ENCODE assay signal across 9 mouse cellular contexts in the genomic region with DNA sequence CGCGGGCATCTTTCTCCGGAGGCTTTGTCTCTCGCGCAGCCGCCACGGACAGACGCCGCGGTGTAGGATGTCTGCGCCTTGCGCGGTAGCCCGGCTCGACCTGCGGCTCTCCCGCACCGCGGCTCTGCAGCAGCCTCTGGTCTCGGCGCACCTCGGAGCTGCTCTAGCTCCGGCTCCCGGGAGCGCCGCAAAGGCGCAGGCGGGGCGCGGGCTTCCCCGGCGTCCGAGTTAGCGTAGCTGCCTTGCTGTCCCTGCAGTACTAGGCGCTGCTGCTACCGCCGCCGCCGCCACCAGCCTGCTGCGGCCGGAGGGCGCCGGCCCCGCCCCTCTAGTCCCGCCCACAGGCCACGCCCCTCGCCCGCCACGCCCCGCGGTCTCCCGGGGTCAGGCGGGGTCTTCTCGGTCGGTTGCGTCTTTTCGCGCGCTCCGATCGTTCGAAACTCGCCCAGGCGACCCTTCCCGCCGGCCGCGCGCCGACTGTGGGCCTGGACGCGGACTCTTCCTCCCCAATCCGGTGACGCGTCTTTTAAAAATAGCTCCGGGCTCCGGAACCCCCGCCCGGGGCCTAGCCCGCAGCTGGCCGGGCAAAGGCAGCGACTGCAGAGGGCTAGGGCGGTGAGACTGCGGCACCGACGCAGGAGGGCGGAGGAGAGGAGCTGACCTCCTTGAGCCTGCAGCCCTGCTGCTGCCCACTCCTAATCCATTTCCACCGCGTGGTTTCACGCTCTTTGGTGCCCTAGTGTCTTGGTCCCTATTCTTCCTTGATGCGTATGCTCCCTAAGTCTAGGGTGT. TPM values are rescaled to one million over a fixed set of nuclear protein-coding genes. Genes with fewer than 3 reads are reported as not detected.
DNase-seq lines count a peak whose midpoint lies in the region; ATAC-seq and TF ChIP-seq lines count a peak whose summit lies in the region.
"Had no signal": no experiment of that assay in that cellular context is flagged by ENCODE, and none has a peak within 500 bp of the region (broad histone marks: within the 10 kb centered on the region; RNA-seq: fewer than 3 reads in every experiment).

A gene (minus strand): TSS at position 352 of the 792 bp plus-strand sequence.

- H3K4me3 ChIP-seq in embryonic facial prominence, embryonic 15.5 days (replicated peaks): peak within 1 kb of the TSS; percentile 83
- H3K4me3 ChIP-seq in heart, embryonic 11.5 days (ENCODE audit: low read depth, low read length): peak within 1 kb of the TSS; percentile 87
- H3K4me3 ChIP-seq in kidney, embryonic 15.5 days (replicated peaks): peak within 1 kb of the TSS; percentile 73
- H3K4me3 ChIP-seq in liver, adult 2 months (ENCODE audit: insufficient read depth, low read depth, low read length): peak within 1 kb of the TSS; percentile 68

- peak; percentile 95 for DNase-seq in 3134 (ENCODE audit: extremely low read depth, insufficient read length, low spot score)
- DNase-seq in adrenal gland, postnatal 36 days: peak; percentile 86 to 90
- DNase-seq in liver, adult 2 months (ENCODE audit: extremely low read depth, low read depth, low spot score): peak; percentile 8
- peak; percentile 69 to 78 for DNase-seq in monocyte, adult 2 months (ENCODE audit: low read depth in 1 of 2, low spot score in 2 of 2)
- peak; percentile 56 to 60 for DNase-seq in spleen, postnatal 14 days (ENCODE audit: low spot score in 2 of 2)

- H3K36me3 ChIP-seq in embryonic facial prominence, embryonic 15.5 days: no peaks in the 10 kb centered on the region
- no peaks in the 10 kb centered on the region for H3K36me3 ChIP-seq in heart, embryonic 11.5 days (ENCODE audit: control insufficient read depth, insufficient read depth, low read length)
- peaks cover 9% of the 10 kb centered on the region for H3K36me3 ChIP-seq in kidney, embryonic 15.5 days
- no peaks in the 10 kb centered on the region for H3K36me3 ChIP-seq in liver, adult 2 months (ENCODE audit: control insufficient read depth, insufficient read depth, low read length)

- H3K79me2 ChIP-seq in liver, adult 2 months (ENCODE audit: control insufficient read depth, insufficient read depth, low read length): no peaks in the 10 kb centered on the region

- no peaks in the 10 kb centered on the region for H3K9me3 ChIP-seq in embryonic facial prominence, embryonic 15.5 days (replicated peaks)
- no peaks in the 10 kb centered on the region for H3K9me3 ChIP-seq in heart, embryonic 11.5 days (replicated peaks; ENCODE audit: control insufficient read depth, low read length)
- H3K9me3 ChIP-seq in kidney, embryonic 15.5 days (replicated peaks): no peaks in the 10 kb centered on the region

- peak; percentile 91 for ATAC-seq in embryonic facial prominence, embryonic 15.5 days (ENCODE audit: insufficient number of reproducible peaks, low FRiP score, low TSS enrichment, low read depth)
- peak; percentile 84 for ATAC-seq in heart, embryonic 11.5 days (replicated peaks; ENCODE audit: insufficient number of reproducible peaks, low FRiP score, low TSS enrichment)
- ATAC-seq in kidney, embryonic 15.5 days (replicated peaks; ENCODE audit: low FRiP score): peak; percentile 92

- peak within 1 kb of the TSS; percentile 81 for H3K9ac ChIP-seq in embryonic facial prominence, embryonic 15.5 days
- H3K9ac ChIP-seq in heart, embryonic 11.5 days (ENCODE audit: low read depth, low read length): peak within 1 kb of the TSS; percentile 82
- H3K9ac ChIP-seq in kidney, embryonic 15.5 days: peak within 1 kb of the TSS; percentile 82
- peak within 1 kb of the TSS; percentile 77 for H3K9ac ChIP-seq in liver, adult 2 months (ENCODE audit: low read depth, low read length)

- H3K27ac ChIP-seq in embryonic facial prominence, embryonic 15.5 days (replicated peaks): peak within 1 kb of the TSS; percentile 85
- peak within 1 kb of the TSS; percentile 87 for H3K27ac ChIP-seq in heart, embryonic 11.5 days (ENCODE audit: low read depth, low read length)
- peak within 1 kb of the TSS; percentile 95 for H3K27ac ChIP-seq in kidney, embryonic 15.5 days
- peak within 1 kb of the TSS; percentile 31; the same call in 1 of the 2 replicates for H3K27ac ChIP-seq in liver, adult 2 months (replicated peaks; ENCODE audit: insufficient read depth, low read depth, low read length)

- no peak for TF ChIP-seq CTCF in liver, adult 2 months (IDR thresholded peaks at IDR 0.05; ENCODE audit: low read depth, low read length)

- no peak for TF ChIP-seq POLR2A in liver, adult 2 months (IDR thresholded peaks at IDR 0.05; ENCODE audit: extremely low read depth, insufficient read depth, low read length)

- WGBS in embryonic facial prominence, embryonic 15.5 days: under 1% methylated on average over 90 of the region's 91 CpGs
- WGBS in heart, embryonic 11.5 days (ENCODE audit: insufficient replicate concordance): 1% methylated on average over 81 of the region's 91 CpGs
- under 1% methylated on average over 87 of the region's 91 CpGs for WGBS in kidney, embryonic 15.5 days
- WGBS in liver, adult 2 months: 2% methylated on average over 89 of the region's 91 CpGs

- H3K4me1 ChIP-seq in embryonic facial prominence, embryonic 15.5 days: peaks cover 31% of the 10 kb centered on the region
- H3K4me1 ChIP-seq in heart, embryonic 11.5 days (ENCODE audit: control insufficient read depth, insufficient read depth, low read length): peaks cover 2% of the 10 kb centered on the region
- H3K4me1 ChIP-seq in kidney, embryonic 15.5 days: peaks cover 43% of the 10 kb centered on the region
- peaks cover 2% of the 10 kb centered on the region; the same call in 1 of the 2 replicates for H3K4me1 ChIP-seq in liver, adult 2 months (ENCODE audit: control insufficient read depth, insufficient read depth, low read length)

- peak within 1 kb of the TSS; percentile 95 for H3K4me2 ChIP-seq in embryonic facial prominence, embryonic 15.5 days (replicated peaks)
- H3K4me2 ChIP-seq in heart, embryonic 11.5 days: peak within 1 kb of the TSS; percentile 91
- H3K4me2 ChIP-seq in kidney, embryonic 15.5 days: peak within 1 kb of the TSS; percentile 81

- H3K27me3 ChIP-seq in embryonic facial prominence, embryonic 15.5 days: no peaks in the 10 kb centered on the region; the same call in 1 of the 2 replicates
- no peaks in the 10 kb centered on the region for H3K27me3 ChIP-seq in heart, embryonic 11.5 days (ENCODE audit: control insufficient read depth, insufficient read depth, low read length)
- H3K27me3 ChIP-seq in kidney, embryonic 15.5 days: no peaks in the 10 kb centered on the region
- H3K27me3 ChIP-seq in liver, adult 2 months (ENCODE audit: control insufficient read depth, insufficient read depth, low read length): peaks cover 3% of the 10 kb centered on the region; the same call in 1 of the 2 replicates

RNA-seq across cellular contexts. Expression of the gene that starts here (rescaled TPM):
- total RNA-seq in adrenal gland, postnatal 36 days (2021): 10 to 100 TPM; 11.2 to 15.2 TPM
- 11.2 and 12.4 TPM in 2 replicates for polyA plus RNA-seq in embryonic facial prominence, embryonic 15.5 days (2015; fragmentation: Nextera tagmentation; extraction: Ambion mirVana)
- 3.0 and 4.4 TPM in 2 replicates for polyA plus RNA-seq in heart, embryonic 11.5 days (2014; fragmentation: Nextera tagmentation; extraction: Ambion mirVana)
- polyA plus RNA-seq in kidney, embryonic 15.5 days (2015; fragmentation: Nextera tagmentation; extraction: Ambion mirVana): 26.9 and 27.9 TPM in 2 replicates
- total RNA-seq in liver, adult 2 months (2014; rRNA removed): 1.4 TPM in 2 replicates
- polyA plus RNA-seq in liver, adult 2 months (2012; rRNA removed): 0.71 and 0.86 TPM in 2 replicates
- total RNA-seq: MEL had no signal

Comparison
In these comparisons a context has a peak if more than half of its experiments do, and no peak if none do; other contexts are left out.
1. Peak in every context shown above with its lines: DNase-seq, ATAC-seq, H3K4me3 ChIP-seq and H3K27ac ChIP-seq.
2. DNase-seq: peak in every context shown above with its lines; median percentile 95 in 3134; 88 in adrenal gland, postnatal 36 days; 74 in monocyte, adult 2 months; 58 in spleen, postnatal 14 days; 8 in liver, adult 2 months.
3. H3K27ac ChIP-seq: peak in every context shown above with its lines; median percentile 95 in kidney, embryonic 15.5 days; 87 in heart, embryonic 11.5 days; 85 in embryonic facial prominence, embryonic 15.5 days; 31 in liver, adult 2 months.